Mouse (Mus musculus) kidney, embryonic 15.5 days (tissue): Measurements from ENCODE around the gene AI854703. TPM values are rescaled to one million over a fixed set of nuclear protein-coding genes. Genes with fewer than 3 reads are reported as not detected.
"Not testable (repeated sequence)": the region's sequence is repeated elsewhere in the genome, so short reads cannot be mapped to it uniquely, and the experiment has no call there.

Experiments used
- ATAC-seq: fragments of 200-750 bp; cut with Nextera tagmentation; replicated peaks from 2 replicates; pipeline ENCODE4 v1.8.0; 2017; ENCODE audit warnings: moderate TSS enrichment; ENCODE audit not compliant: low FRiP score
- H3K27ac ChIP-seq: fragments of 300-500 bp; sonication (generic); 2 replicates; pipeline ENCODE4 v1.5.1; 2015; ENCODE audit warnings: mild to moderate bottlenecking, inconsistent platforms
- H3K27me3 ChIP-seq: fragments of 300-500 bp; sonication (generic); 2 replicates; pipeline ENCODE4 v1.6.1; 2015; ENCODE audit warnings: inconsistent platforms
- H3K36me3 ChIP-seq: fragments of 300-500 bp; sonication (generic); 2 replicates; pipeline ENCODE4 v1.6.1; 2015; ENCODE audit warnings: inconsistent platforms
- H3K4me1 ChIP-seq: fragments of 300-500 bp; sonication (generic); 2 replicates; pipeline ENCODE4 v1.6.1; 2015; ENCODE audit warnings: inconsistent platforms
- H3K4me2 ChIP-seq: fragments of 300-500 bp; sonication (generic); 2 replicates; pipeline ENCODE4 v1.6.1; 2015; ENCODE audit warnings: moderate library complexity, mild to moderate bottlenecking, inconsistent platforms
- H3K4me3 ChIP-seq: fragments of 300-500 bp; sonication (generic); replicated peaks from 2 replicates; pipeline ENCODE4 v1.5.1; 2015; ENCODE audit warnings: mild to moderate bottlenecking, inconsistent platforms
- H3K9ac ChIP-seq: fragments of 300-500 bp; sonication (generic); 2 replicates; pipeline ENCODE4 v1.6.1; 2015; ENCODE audit warnings: mild to moderate bottlenecking, inconsistent platforms
- H3K9me3 ChIP-seq: fragments of 300-500 bp; sonication (generic); replicated peaks from 2 replicates; pipeline ENCODE4 v1.6.1; 2016; ENCODE audit warnings: inconsistent platforms
- WGBS: fragments of 180-500 bp; shearing (Covaris S2); methylation state at CpG from one replicate; pipeline ENCODE4 v1.1.7; 2015; ENCODE audit warnings: mixed read lengths; 5-methylcytosine and 5-hydroxymethylcytosine counted together
- polyA plus RNA-seq: library from polyadenylated mRNA; unstranded; fragments of >200 nt; fragmentation: Nextera tagmentation; extraction: Ambion mirVana; gene quantifications from 2 replicates; pipeline ENCODE4 v1.2.1, GENCODE M21; 2015

The AI854703 gene
- polyA plus RNA-seq, 1 experiment from 2014 or later, result 3.1 TPM

- H3K27me3 ChIP-seq, result peaks cover 17% of the 10 kb centered on the region; the same call in 1 of the 2 replicates
- peaks cover 11% of the 10 kb centered on the region for H3K4me1 ChIP-seq
- WGBS, result 90% methylated on average over 8 of the region's 8 CpGs
- H3K9me3 ChIP-seq, ATAC-seq, H3K4me2 ChIP-seq, H3K4me3 ChIP-seq, H3K9ac ChIP-seq, H3K27ac ChIP-seq: not testable (repeated sequence)
- H3K36me3 ChIP-seq, result peaks cover 24% of the 10 kb centered on the region
Observed at GRCm38 (mm10) chr6:48622186-48622843, 4.2 kb upstream of the AI854703 start.

GRCm38 (mm10) chr6:48623460-48623859, 3.1 kb upstream of the AI854703 start:
- Histone ChIP-seq H3K4me3 (no peak overlapping the region), H3K9ac (no peak overlapping the region), H3K27me3 (peaks cover 28% of the 10 kb centered on the region), H3K9me3 (no peaks in the 10 kb centered on the region), H3K4me2 (no peak overlapping the region), H3K27ac (no peak overlapping the region), H3K4me1 (peaks cover 22% of the 10 kb centered on the region), H3K36me3 (peaks cover 24% of the 10 kb centered on the region)
- ATAC-seq, result no peak
- WGBS, result 53% methylated on average over 1 of the region's 1 CpGs

- peaks cover 39% of the 10 kb centered on the region for H3K4me1 ChIP-seq
- peak overlapping the region; percentile 49 for H3K4me3 ChIP-seq
- ATAC-seq, result 0 out of 2 replicates have a peak, but pooled peaks have one; percentile 43
- H3K36me3 ChIP-seq, result no peaks in the 10 kb centered on the region
- H3K27me3 ChIP-seq, result peaks cover 38% of the 10 kb centered on the region
- H3K9ac ChIP-seq, result peak overlapping the region; percentile 34
- peak overlapping the region; percentile 89 for H3K4me2 ChIP-seq
- no peaks in the 10 kb centered on the region for H3K9me3 ChIP-seq
- WGBS, result under 1% methylated on average over 32 of the region's 32 CpGs
- H3K27ac ChIP-seq, result 0 out of 2 replicates have a peak overlapping the region, but pooled peaks have one; percentile 13
Observed at GRCm38 (mm10) chr6:48626984-48627383, 420 bp downstream of the AI854703 start.

GRCm38 (mm10) chr6:48627511-48627924, 954 bp downstream of the AI854703 start:
- Histone ChIP-seq H3K9ac (peak overlapping the region; percentile 34; the same call in 1 of the 2 replicates), H3K27ac (peak overlapping the region; percentile 75), H3K4me3 (peak overlapping the region; percentile 49), H3K4me1 (peaks cover 39% of the 10 kb centered on the region), H3K4me2 (peak overlapping the region; percentile 89), H3K27me3 (peaks cover 38% of the 10 kb centered on the region), H3K36me3 (no peaks in the 10 kb centered on the region), H3K9me3 (no peaks in the 10 kb centered on the region)
- 0 out of 2 replicates have a peak, but pooled peaks have one; percentile 4 for ATAC-seq
- 7% methylated on average over 7 of the region's 7 CpGs for WGBS

- Histone ChIP-seq H3K9me3 (no peaks in the 10 kb centered on the region), H3K9ac (no peak overlapping the region), H3K27ac (peak overlapping the region; percentile 75), H3K27me3 (peaks cover 38% of the 10 kb centered on the region), H3K4me2 (peak overlapping the region; percentile 90; the same call in 1 of the 2 replicates), H3K36me3 (no peaks in the 10 kb centered on the region), H3K4me1 (peaks cover 39% of the 10 kb centered on the region), H3K4me3 (no peak overlapping the region)
- 0 out of 2 replicates have a peak, but pooled peaks have one; percentile 57 for ATAC-seq
- 71% methylated on average over 3 of the region's 3 CpGs for WGBS
Observed at GRCm38 (mm10) chr6:48628377-48628776, 1.8 kb downstream of the AI854703 start.

- Histone ChIP-seq H3K27ac (peak overlapping the region; percentile 75), H3K4me3 (peak overlapping the region; percentile 47)
- WGBS, result 7% methylated on average over 53 of the region's 54 CpGs
Observed at GRCm38 (mm10) chr6:48628808-48629660, 2.5 kb downstream of the AI854703 start.

GRCm38 (mm10) chr6:48629661-48630034, 3.1 kb downstream of the AI854703 start:
- 0 out of 2 replicates have a peak, but pooled peaks have one; percentile 19 for ATAC-seq
- 7% methylated on average over 13 of the region's 13 CpGs for WGBS
- Histone ChIP-seq H3K27ac (peak overlapping the region; percentile 75; the same call in 1 of the 2 replicates), H3K9ac (peak overlapping the region; percentile 48), H3K36me3 (no peaks in the 10 kb centered on the region), H3K9me3 (no peaks in the 10 kb centered on the region), H3K4me3 (peak overlapping the region; percentile 47), H3K27me3 (peaks cover 38% of the 10 kb centered on the region), H3K4me1 (peaks cover 39% of the 10 kb centered on the region), H3K4me2 (peak overlapping the region; percentile 90)

More at GRCm38 (mm10) chr6:48628808-48629660, 2.5 kb downstream of the AI854703 start:
- H3K9ac ChIP-seq, result peak overlapping the region; percentile 48
- H3K27me3 ChIP-seq, result peaks cover 38% of the 10 kb centered on the region
- peak overlapping the region; percentile 90 for H3K4me2 ChIP-seq
- no peaks in the 10 kb centered on the region for H3K9me3 ChIP-seq
- peaks cover 39% of the 10 kb centered on the region for H3K4me1 ChIP-seq
- peak; percentile 27; the same call in 1 of the 2 replicates for ATAC-seq
- no peaks in the 10 kb centered on the region for H3K36me3 ChIP-seq

GRCm38 (mm10) chr6:48630831-48631230, 4.3 kb downstream of the AI854703 start:
- ATAC-seq, result no peak
- Histone ChIP-seq H3K27me3 (peaks cover 31% of the 10 kb centered on the region), H3K36me3 (no peaks in the 10 kb centered on the region), H3K4me3 (no peak overlapping the region), H3K9me3 (no peaks in the 10 kb centered on the region), H3K27ac (no peak overlapping the region), H3K9ac (no peak overlapping the region), H3K4me2 (no peak overlapping the region), H3K4me1 (peaks cover 39% of the 10 kb centered on the region)
- 90% methylated on average over 8 of the region's 8 CpGs for WGBS

- Histone ChIP-seq H3K36me3 (no peaks in the 10 kb centered on the region), H3K4me3 (no peak overlapping the region), H3K27ac (no peak overlapping the region), H3K4me2 (no peak overlapping the region), H3K9ac (no peak overlapping the region), H3K9me3 (no peaks in the 10 kb centered on the region), H3K4me1 (0 out of 2 replicates have a peak, but pooled peaks cover under 1% of the 10 kb centered on the region), H3K27me3 (no peaks in the 10 kb centered on the region)
- no peak for ATAC-seq
- WGBS, result 83% methylated on average over 2 of the region's 2 CpGs
Observed at GRCm38 (mm10) chr6:48635105-48635504, 8.5 kb downstream of the AI854703 start.

- no peak for ATAC-seq
- H3K27me3 ChIP-seq, result no peaks in the 10 kb centered on the region
- H3K4me2 ChIP-seq, result no peak overlapping the region
- WGBS, result 73% methylated on average over 6 of the region's 6 CpGs
- H3K36me3 ChIP-seq, result no peaks in the 10 kb centered on the region
- no peak overlapping the region for H3K27ac ChIP-seq
- no peaks in the 10 kb centered on the region for H3K9me3 ChIP-seq
- no peak overlapping the region for H3K4me3 ChIP-seq
- no peak overlapping the region for H3K9ac ChIP-seq
- H3K4me1 ChIP-seq, result no peaks in the 10 kb centered on the region
Observed at GRCm38 (mm10) chr6:48636515-48636914, 10.0 kb downstream of the AI854703 start.

- Histone ChIP-seq H3K36me3 (no peaks in the 10 kb centered on the region), H3K9me3 (no peaks in the 10 kb centered on the region), H3K4me3 (no peak overlapping the region), H3K9ac (no peak overlapping the region), H3K27ac (no peak overlapping the region), H3K27me3 (no peaks in the 10 kb centered on the region), H3K4me2 (no peak overlapping the region), H3K4me1 (no peaks in the 10 kb centered on the region)
- 65% methylated on average over 6 of the region's 6 CpGs for WGBS
- ATAC-seq, result no peak
Observed at GRCm38 (mm10) chr6:48637811-48638500, 11.4 kb downstream of the AI854703 start.
